Mouse (Mus musculus) limb, embryonic 10.5 days (tissue): ENCODE results near the gene Dpf3. TPM values are rescaled to one million over a fixed set of nuclear protein-coding genes. Genes with fewer than 3 reads are reported as not detected.
A peak's percentile ranks its signal among the peaks of the same experiment; 100 is the strongest.

Source experiments
- DNase-seq: peaks from one replicate; pipeline ENCODE4 v3.0.0-alpha.2; 2017; ENCODE audit warnings: low spot score
- H3K27ac ChIP-seq: fragments of 300-500 bp; sonication (generic); 2 replicates; pipeline ENCODE4 v1.5.1; 2016; ENCODE audit warnings: mild to moderate bottlenecking
- H3K27me3 ChIP-seq: fragments of 300-500 bp; sonication (generic); 2 replicates; pipeline ENCODE4 v1.6.1; 2016; ENCODE audit warnings: low read depth, mild to moderate bottlenecking; ENCODE audit not compliant: poor library complexity, severe bottlenecking
- H3K36me3 ChIP-seq: fragments of 300-500 bp; sonication (generic); 2 replicates; pipeline ENCODE4 v1.6.1; 2016; ENCODE audit warnings: mild to moderate bottlenecking, moderate library complexity
- H3K4me1 ChIP-seq: fragments of 300-500 bp; sonication (generic); 2 replicates; pipeline ENCODE4 v1.6.1; 2016
- H3K4me3 ChIP-seq: fragments of 300-500 bp; sonication (generic); 2 replicates; pipeline ENCODE4 v1.5.1; 2016; ENCODE audit warnings: mild to moderate bottlenecking, moderate library complexity
- H3K9me3 ChIP-seq: fragments of 300-500 bp; sonication (generic); replicated peaks from 2 replicates; pipeline ENCODE4 v1.6.1; 2016; ENCODE audit warnings: mild to moderate bottlenecking
- WGBS: fragments of 180-500 bp; shearing (Covaris S2); methylation state at CpG from one replicate; pipeline ENCODE4 v1.1.7; 2016; 5-methylcytosine and 5-hydroxymethylcytosine counted together
- polyA plus RNA-seq: library from polyadenylated mRNA; unstranded; fragments of >200 nt; fragmentation: Nextera tagmentation; extraction: Ambion mirVana; gene quantifications from 2 replicates; pipeline ENCODE4 v1.2.1, GENCODE M21; 2016

Dpf3 gene
- polyA plus RNA-seq, 1 experiment from 2014 or later: 2.6 TPM

DNA sequence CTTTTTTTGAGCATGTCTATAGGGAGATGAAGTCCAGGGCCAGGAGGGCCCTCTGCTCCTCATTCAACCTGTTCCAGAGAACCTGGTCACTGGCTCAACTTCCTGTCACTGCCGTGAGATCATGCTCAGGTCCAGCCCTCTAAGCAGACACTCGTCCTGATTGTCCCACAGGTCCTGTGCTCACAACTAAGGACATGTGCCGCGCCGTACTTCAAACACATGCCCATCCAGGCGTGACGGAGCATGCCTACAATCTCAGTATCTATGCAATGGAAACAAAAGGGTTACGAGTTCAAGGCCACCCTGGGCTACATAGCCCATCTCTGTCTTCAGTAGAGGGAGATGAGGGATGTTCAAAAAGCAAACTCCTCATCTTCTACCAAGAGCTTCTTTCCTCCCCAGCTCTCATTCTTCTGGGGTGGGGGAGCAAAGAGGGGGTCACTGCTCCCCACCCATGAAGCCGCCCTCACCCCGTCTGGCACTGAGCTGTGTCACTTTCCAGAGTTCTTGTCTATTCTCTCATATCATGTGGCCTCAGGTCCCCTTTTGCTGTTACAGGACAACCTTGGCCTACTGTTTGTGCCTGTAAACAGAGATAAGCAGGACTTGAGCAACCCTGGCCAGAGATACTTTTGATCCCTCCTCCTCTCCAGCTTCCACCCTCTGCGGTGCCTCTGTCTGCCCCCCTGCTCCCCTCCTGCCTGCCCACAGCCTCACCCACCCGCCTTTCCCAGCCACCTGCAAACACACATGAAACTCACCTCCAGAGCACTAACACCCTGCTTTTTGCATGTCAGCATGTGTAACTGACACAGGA is 112.3 kb downstream of the Dpf3 start:
- Histone ChIP-seq H3K27me3 (no peaks in the 10 kb centered on the region), H3K4me3 (no peak overlapping the region), H3K4me1 (peaks cover 21% of the 10 kb centered on the region), H3K36me3 (no peaks in the 10 kb centered on the region), H3K9me3 (no peaks in the 10 kb centered on the region), H3K27ac (0 out of 2 replicates have a peak overlapping the region, but pooled peaks have one; percentile 19)
- no peak for DNase-seq
- WGBS: 81% methylated on average over 12 of the region's 12 CpGs

GRCm38 (mm10) chr12:83373081-83373480 is 114.4 kb downstream of the Dpf3 start:
- Histone ChIP-seq H3K36me3 (no peaks in the 10 kb centered on the region), H3K4me1 (peaks cover 21% of the 10 kb centered on the region), H3K9me3 (no peaks in the 10 kb centered on the region), H3K27ac (no peak overlapping the region), H3K4me3 (no peak overlapping the region), H3K27me3 (no peaks in the 10 kb centered on the region)
- WGBS: 63% methylated on average over 7 of the region's 7 CpGs
- no peak for DNase-seq

DNA sequence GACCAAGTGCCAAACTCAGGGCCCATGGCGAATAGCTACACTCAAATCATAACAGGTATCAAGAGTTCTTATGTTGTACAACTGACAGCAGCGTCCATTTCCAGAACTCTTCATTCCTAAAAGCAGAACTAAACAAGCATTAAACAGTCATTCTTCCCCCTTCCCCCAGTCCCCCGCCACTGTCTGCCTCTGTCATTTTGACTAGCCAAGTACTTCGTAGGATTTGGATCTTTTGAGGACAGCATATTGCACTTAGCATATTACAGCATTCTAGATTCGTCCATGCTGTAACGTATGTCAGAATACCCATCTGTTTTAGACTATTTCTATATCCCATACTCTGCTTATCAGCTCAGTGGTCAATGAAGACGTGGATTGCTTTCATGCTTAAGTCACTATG is 115.2 kb downstream of the Dpf3 start:
- WGBS: 91% methylated on average over 7 of the region's 7 CpGs
- Histone ChIP-seq H3K36me3 (no peaks in the 10 kb centered on the region), H3K27ac (no peak overlapping the region), H3K27me3 (no peaks in the 10 kb centered on the region), H3K9me3 (no peaks in the 10 kb centered on the region), H3K4me1 (peaks cover 21% of the 10 kb centered on the region), H3K4me3 (no peak overlapping the region)
- no peak for DNase-seq

DNA sequence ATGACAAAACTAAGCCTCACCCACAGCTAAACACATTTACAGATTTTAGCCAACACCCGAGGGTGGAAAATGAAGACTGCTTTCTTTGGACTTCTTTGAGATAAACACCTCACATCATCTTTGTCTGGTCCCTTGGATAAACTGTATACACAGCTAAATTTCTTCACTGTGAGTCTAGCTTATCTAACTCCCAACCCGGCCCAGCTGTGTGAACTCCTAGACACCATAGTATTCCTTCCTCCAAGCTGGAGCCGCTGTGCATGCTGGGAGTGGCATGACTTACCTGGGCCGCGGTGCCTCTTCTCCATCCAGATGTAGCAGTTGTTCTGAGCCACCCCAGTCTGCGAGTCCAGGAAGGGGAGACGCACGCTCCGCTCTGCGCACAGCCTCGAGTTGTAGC is 117.3 kb downstream of the Dpf3 start:
- 92% methylated on average over 11 of the region's 11 CpGs for WGBS
- Histone ChIP-seq H3K27ac (no peak overlapping the region), H3K9me3 (no peaks in the 10 kb centered on the region), H3K36me3 (no peaks in the 10 kb centered on the region), H3K27me3 (no peaks in the 10 kb centered on the region), H3K4me1 (peaks cover 16% of the 10 kb centered on the region), H3K4me3 (no peak overlapping the region)
- DNase-seq: no peak

GRCm38 (mm10) chr12:83369416-83369815 is 118.1 kb downstream of the Dpf3 start:
- H3K9me3 ChIP-seq: no peaks in the 10 kb centered on the region

GRCm38 (mm10) chr12:83367486-83367885 is 120.0 kb downstream of the Dpf3 start:
- DNase-seq: no peak
- Histone ChIP-seq H3K36me3 (no peaks in the 10 kb centered on the region), H3K9me3 (no peaks in the 10 kb centered on the region), H3K4me1 (no peaks in the 10 kb centered on the region), H3K27me3 (no peaks in the 10 kb centered on the region), H3K4me3 (no peak overlapping the region), H3K27ac (no peak overlapping the region)
- 93% methylated on average over 1 of the region's 1 CpGs for WGBS

More at GRCm38 (mm10) chr12:83369416-83369815, 118.1 kb downstream of the Dpf3 start:
- Histone ChIP-seq H3K4me3 (no peak overlapping the region), H3K27me3 (no peaks in the 10 kb centered on the region), H3K4me1 (peaks cover 8% of the 10 kb centered on the region), H3K27ac (no peak overlapping the region), H3K36me3 (no peaks in the 10 kb centered on the region)
- DNase-seq: no peak
- WGBS: 94% methylated on average over 5 of the region's 5 CpGs

DNA sequence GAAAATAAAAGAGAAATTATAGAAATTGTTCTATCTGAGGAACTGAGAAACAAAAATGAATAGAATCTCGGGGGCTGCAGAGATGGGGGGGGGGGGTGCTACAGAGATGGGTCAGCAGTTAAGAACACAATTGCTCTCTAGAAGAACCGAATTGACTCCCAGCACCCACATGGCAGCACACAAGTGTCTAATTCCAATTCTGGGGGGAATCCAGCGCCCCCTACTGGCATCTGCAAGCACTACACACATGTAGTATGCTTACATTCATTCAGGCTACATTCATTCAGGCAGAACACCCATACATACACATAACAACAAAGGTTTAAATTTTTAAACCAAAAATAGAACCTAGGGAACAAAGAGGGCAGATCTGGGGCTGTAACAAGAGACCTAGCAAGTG is 122.7 kb downstream of the Dpf3 start:
- no peaks in the 10 kb centered on the region for H3K9me3 ChIP-seq
- H3K27ac ChIP-seq: no peak overlapping the region
- H3K4me1 ChIP-seq: no peaks in the 10 kb centered on the region
- no peak overlapping the region for H3K4me3 ChIP-seq
- WGBS: 63% methylated on average over 3 of the region's 3 CpGs
- no peaks in the 10 kb centered on the region for H3K27me3 ChIP-seq
- H3K36me3 ChIP-seq: no peaks in the 10 kb centered on the region
- DNase-seq: no peak

DNA sequence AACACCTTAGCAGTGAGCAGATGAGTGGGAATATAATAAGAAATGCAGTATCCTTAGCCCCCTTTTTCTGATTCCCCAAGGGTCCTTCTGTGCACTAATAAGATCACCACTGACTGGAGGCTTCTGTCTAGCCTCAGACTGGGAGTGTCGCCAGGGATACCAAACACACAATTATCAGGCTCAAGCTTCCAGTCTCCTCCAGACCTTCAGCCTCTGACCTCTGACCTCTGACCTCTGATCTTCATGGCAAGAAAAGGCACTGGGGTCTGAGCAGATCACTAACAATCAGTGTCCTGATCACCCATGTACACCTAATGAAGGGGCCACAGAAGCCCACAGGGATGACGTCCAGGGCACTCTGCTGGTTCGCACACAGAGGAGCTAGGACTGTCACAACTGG is 125.7 kb downstream of the Dpf3 start:
- no peaks in the 10 kb centered on the region for H3K27me3 ChIP-seq
- H3K27ac ChIP-seq: no peak overlapping the region
- no peaks in the 10 kb centered on the region for H3K4me1 ChIP-seq
- 52% methylated on average over 3 of the region's 3 CpGs for WGBS
- H3K9me3 ChIP-seq: no peaks in the 10 kb centered on the region
- H3K36me3 ChIP-seq: no peaks in the 10 kb centered on the region
- no peak overlapping the region for H3K4me3 ChIP-seq
- no peak for DNase-seq

- no peaks in the 10 kb centered on the region for H3K27me3 ChIP-seq
- 86% methylated on average over 6 of the region's 6 CpGs for WGBS
- no peak overlapping the region for H3K4me3 ChIP-seq
- no peaks in the 10 kb centered on the region for H3K9me3 ChIP-seq
- no peak overlapping the region for H3K27ac ChIP-seq
- no peaks in the 10 kb centered on the region for H3K4me1 ChIP-seq
- H3K36me3 ChIP-seq: no peaks in the 10 kb centered on the region
- DNase-seq: no peak
These were observed 134.9 kb downstream of the Dpf3 start for GRCm38 (mm10) chr12:83352640-83353039.

- Histone ChIP-seq H3K9me3 (no peaks in the 10 kb centered on the region), H3K4me1 (no peaks in the 10 kb centered on the region), H3K36me3 (no peaks in the 10 kb centered on the region), H3K4me3 (no peak overlapping the region), H3K27ac (no peak overlapping the region), H3K27me3 (no peaks in the 10 kb centered on the region)
- no peak for DNase-seq
- WGBS: 87% methylated on average over 5 of the region's 5 CpGs
These were observed 137.8 kb downstream of the Dpf3 start for GRCm38 (mm10) chr12:83349736-83350135.

DNA sequence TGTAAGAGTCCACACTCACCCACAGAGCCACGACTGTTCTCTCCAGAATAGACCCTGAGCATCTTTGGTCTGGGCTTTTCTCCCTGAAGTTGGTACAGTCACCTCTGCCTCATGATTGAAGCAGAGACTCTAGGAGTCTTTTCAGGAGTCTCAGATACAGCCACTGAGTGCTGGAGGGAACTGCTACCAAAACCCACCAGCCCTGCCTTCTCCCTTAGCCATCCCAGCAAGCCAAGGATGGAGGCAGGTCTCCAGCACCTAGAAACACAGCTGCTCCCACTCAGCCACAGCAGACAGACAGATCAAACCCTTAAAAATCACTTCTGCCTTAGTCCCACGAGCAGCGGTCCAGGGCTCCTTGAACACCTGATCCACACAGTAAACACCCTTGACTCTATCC is 139.3 kb downstream of the Dpf3 start:
- H3K4me3 ChIP-seq: no peak overlapping the region
- DNase-seq: no peak
- no peaks in the 10 kb centered on the region for H3K9me3 ChIP-seq
- peak overlapping the region; percentile 10; the same call in 1 of the 2 replicates for H3K27ac ChIP-seq
- H3K36me3 ChIP-seq: no peaks in the 10 kb centered on the region
- 75% methylated on average over 3 of the region's 3 CpGs for WGBS
- H3K27me3 ChIP-seq: no peaks in the 10 kb centered on the region
- no peaks in the 10 kb centered on the region for H3K4me1 ChIP-seq

- no peaks in the 10 kb centered on the region; the same call in 1 of the 2 replicates for H3K27me3 ChIP-seq
- 62% methylated on average over 4 of the region's 4 CpGs for WGBS
- H3K36me3 ChIP-seq: no peaks in the 10 kb centered on the region
- no peak overlapping the region for H3K4me3 ChIP-seq
- DNase-seq: no peak
- H3K9me3 ChIP-seq: no peaks in the 10 kb centered on the region
- peaks cover 14% of the 10 kb centered on the region for H3K4me1 ChIP-seq
- no peak overlapping the region for H3K27ac ChIP-seq
These were observed 144.7 kb downstream of the Dpf3 start for GRCm38 (mm10) chr12:83342875-83343185.

DNA sequence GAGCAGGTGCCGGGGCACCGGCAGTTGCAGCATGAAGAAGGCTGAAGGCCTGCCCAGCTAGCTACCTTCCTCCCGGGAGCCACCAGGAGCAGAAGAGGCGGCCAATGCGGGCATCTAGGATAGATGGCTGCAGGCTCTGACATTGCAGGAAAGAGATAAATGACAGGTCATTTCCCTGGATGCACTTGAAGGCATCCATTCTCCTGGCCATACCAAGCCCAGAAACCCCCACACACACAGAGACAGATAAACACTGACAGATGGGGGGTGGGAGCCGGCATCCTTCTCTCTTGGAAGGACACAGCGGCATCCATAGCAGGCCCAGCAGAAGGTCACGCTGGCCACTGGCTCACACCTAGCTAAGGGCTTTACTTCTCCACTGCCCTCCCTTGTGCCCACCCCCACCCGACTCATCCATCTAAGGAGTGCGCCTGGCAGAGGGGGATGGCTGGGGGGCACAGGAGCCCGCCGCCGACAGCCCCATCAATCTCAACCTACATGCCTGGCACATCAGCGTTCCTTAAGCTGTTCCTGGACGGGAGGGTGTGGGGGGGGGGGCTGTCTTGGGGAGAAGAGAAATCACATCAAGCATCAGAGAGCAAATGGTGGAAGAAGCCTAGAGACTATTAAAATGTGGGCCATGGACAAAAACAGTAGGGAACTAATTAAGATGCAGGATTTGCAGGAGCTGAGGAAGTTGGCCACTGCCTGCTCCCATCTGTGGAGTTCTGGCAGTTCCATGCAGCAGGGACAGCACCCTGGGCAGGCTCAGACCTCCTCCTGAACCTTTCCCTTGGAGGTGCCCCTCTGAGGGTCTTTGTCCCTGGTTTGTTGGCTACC is 145.3 kb downstream of the Dpf3 start:
- no peaks in the 10 kb centered on the region for H3K36me3 ChIP-seq
- H3K9me3 ChIP-seq: no peaks in the 10 kb centered on the region
- H3K27me3 ChIP-seq: no peaks in the 10 kb centered on the region; the same call in 1 of the 2 replicates
- peaks cover 14% of the 10 kb centered on the region for H3K4me1 ChIP-seq
- H3K4me3 ChIP-seq: no peak overlapping the region
- no peak for DNase-seq
- 55% methylated on average over 15 of the region's 15 CpGs for WGBS
- H3K27ac ChIP-seq: no peak overlapping the region; the same call in 1 of the 2 replicates
